Mouse (Mus musculus) thymus, adult 2 months (tissue): ENCODE results near the gene Gstt4.

ENCODE experiments used
- CTCF ChIP-seq: fragments of 200-500 bp; IDR thresholded peaks from 2 replicates; pipeline ENCODE4 v1.5.1; 2012; ENCODE audit warnings: mild to moderate bottlenecking, control low read depth, low read length, moderate library complexity, borderline replicate concordance; ENCODE audit not compliant: control insufficient read depth, poor library complexity, insufficient read depth; ENCODE audit errors: extremely low read depth
- POLR2A ChIP-seq: fragments of 200-500 bp; IDR thresholded peaks from 2 replicates; pipeline ENCODE4 v1.6.1; 2012; ENCODE audit warnings: mild to moderate bottlenecking, low read length, control low read depth, moderate library complexity; ENCODE audit not compliant: control insufficient read depth, poor library complexity, insufficient read depth; ENCODE audit errors: extremely low read depth

DNA sequence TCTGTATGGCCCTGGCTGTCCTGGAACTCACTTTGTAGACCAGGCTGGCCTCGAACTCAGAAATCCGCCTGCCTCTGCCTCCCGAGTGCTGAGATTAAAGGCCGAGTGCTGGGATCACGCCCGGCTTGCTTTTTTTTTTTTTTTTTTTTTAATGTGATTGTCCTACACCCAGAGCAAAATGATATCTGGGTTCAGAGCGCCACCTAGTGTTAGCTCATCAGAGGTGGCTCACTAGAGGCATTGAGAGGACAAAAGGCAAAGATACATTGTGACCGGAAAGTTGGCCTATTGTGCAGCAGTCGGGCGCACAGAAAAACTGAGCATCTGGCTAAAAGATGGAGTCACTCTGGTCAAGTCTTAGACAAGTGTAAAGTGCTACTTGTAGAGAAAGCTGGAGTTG is 31.1 kb upstream of the Gstt4 start:
- TF ChIP-seq CTCF (no peak), POLR2A (no peak)
